Mouse (Mus musculus) bone marrow macrophage, adult 2 months (primary cell): ENCODE results near the gene Ms4a4c.

Source experiments
- CTCF ChIP-seq: IDR thresholded peaks from 2 replicates; pipeline ENCODE4 v1.5.1; 2012; ENCODE audit warnings: low read depth, mild to moderate bottlenecking, low read length, moderate library complexity
- POLR2A ChIP-seq: IDR thresholded peaks from 2 replicates; pipeline ENCODE4 v1.6.1; 2012; ENCODE audit warnings: mild to moderate bottlenecking, low read depth, low read length, borderline replicate concordance

DNA sequence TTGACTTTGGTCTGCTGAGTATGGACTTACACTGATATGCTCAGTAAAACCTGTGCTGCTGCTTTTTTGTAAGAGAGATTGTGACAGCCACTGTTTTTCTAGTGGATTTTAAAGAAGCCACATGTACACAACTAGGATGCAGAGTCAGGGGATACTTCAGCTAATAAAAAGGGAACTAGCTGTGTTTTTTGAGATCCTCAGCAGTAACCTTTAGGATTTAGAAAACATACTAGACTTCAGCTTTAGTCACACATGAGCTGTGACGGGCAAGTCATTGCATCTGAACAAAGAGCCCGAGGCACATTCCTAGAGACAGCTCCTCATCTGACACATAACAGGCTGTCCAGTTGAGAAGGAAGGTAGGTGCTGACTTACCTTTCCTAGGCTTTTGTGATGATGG lies 29.3 kb upstream of the Ms4a4c start, which contains the start of gene Ms4a4a:
- TF ChIP-seq CTCF (no peak), POLR2A (no peak)
